Mouse (Mus musculus): Measurements from ENCODE around the gene Gm17334.

- TF ChIP-seq CTCF (IDR thresholded peaks at IDR 0.05; ENCODE audit: borderline replicate concordance, insufficient read depth, low read depth, low read length): no peak
- TF ChIP-seq POLR2A (IDR thresholded peaks at IDR 0.05; ENCODE audit: borderline replicate concordance, insufficient read depth, low read length): no peak
Observed at GRCm38 (mm10) chr11:53759545-53760406, 13.2 kb downstream of the Gm17334 start.
